ENCODE assay signal across 8 mouse cellular contexts in the genomic region with DNA sequence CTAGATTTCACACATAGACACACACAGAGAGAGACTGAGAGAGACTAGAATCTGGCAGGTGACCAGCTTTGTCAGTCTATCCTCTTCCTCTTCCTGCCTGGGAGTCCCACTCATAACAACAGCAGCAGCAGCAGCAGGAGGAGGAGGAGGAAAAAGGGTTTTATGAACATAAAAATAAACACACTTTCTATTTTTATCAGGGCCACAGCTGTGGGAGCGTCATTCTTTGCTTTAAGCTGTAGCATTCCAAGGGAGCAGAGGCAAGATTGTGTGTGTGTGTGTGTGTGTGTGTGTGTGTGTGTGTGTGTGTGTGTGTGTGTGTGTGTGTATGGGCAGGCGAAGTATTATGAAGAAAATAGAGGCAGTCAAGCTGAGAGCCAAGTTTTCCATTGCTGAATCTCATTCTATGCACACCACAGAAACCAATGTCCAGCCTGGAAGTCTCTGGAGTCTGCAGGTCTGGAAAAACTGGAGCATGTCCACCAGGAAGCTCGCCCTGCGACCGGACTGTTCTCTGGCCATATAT. TPM values are rescaled to one million over a fixed set of nuclear protein-coding genes. Genes with fewer than 3 reads are reported as not detected.
DNase-seq lines count a peak whose midpoint lies in the region; ATAC-seq and TF ChIP-seq lines count a peak whose summit lies in the region.

No protein-coding gene starts in this region.

- H3K4me3 ChIP-seq in kidney, embryonic 14.5 days (ENCODE audit: low read length) = no peak overlapping the region
- no peak overlapping the region for H3K4me3 ChIP-seq in brown adipose tissue, adult 24 weeks (ENCODE audit: insufficient read depth, low read depth, low read length)
- H3K4me3 ChIP-seq in lung, adult 2 months (replicated peaks; ENCODE audit: extremely low read depth, low read depth, low read length) = no peak overlapping the region

- 0 out of 2 replicates have a peak, but pooled peaks have one; percentile 9 for TF ChIP-seq POLR2A in lung, adult 2 months (IDR thresholded peaks at IDR 0.05; ENCODE audit: borderline replicate concordance, extremely low read depth, low read depth, low read length)

- peak; percentile 38 for DNase-seq in kidney, adult 11 months
- DNase-seq in induced T-regulatory cell, adult 2 months (ENCODE audit: low read depth) = peak; percentile 29
- DNase-seq in lung, adult 2 months = no peak
- DNase-seq in neural tube, embryonic 10.5 days (ENCODE audit: extremely low spot score, low spot score) = no peak
- no peak for DNase-seq in spleen, postnatal 10 days (ENCODE audit: low spot score in 2 of 2)
- no peak for DNase-seq in testis, postnatal 10 days (ENCODE audit: low spot score)

- peaks cover 4% of the 10 kb centered on the region; the same call in 1 of the 2 replicates for H3K4me1 ChIP-seq in kidney, embryonic 14.5 days (ENCODE audit: control insufficient read depth, insufficient read depth, low read length)
- peaks cover 8% of the 10 kb centered on the region for H3K4me1 ChIP-seq in brown adipose tissue, adult 24 weeks (ENCODE audit: control insufficient read depth, insufficient read depth, insufficient read length, low read length)
- peaks cover 18% of the 10 kb centered on the region for H3K4me1 ChIP-seq in lung, adult 2 months (ENCODE audit: control insufficient read depth, insufficient read depth, low read length)

- 75% methylated on average over 5 of the region's 5 CpGs for WGBS in kidney, embryonic 14.5 days
- WGBS in lung, adult 2 months = 21% methylated on average over 4 of the region's 5 CpGs

- no peaks in the 10 kb centered on the region for H3K9me3 ChIP-seq in kidney, embryonic 14.5 days (ENCODE audit: control insufficient read depth, low read length)

- no peaks in the 10 kb centered on the region for H3K36me3 ChIP-seq in kidney, embryonic 14.5 days (ENCODE audit: control insufficient read depth, insufficient read depth, low read length)

- no peak for TF ChIP-seq CTCF in lung, adult 2 months (IDR thresholded peaks at IDR 0.05; ENCODE audit: insufficient read depth, low read length)

- no peak overlapping the region for H3K27ac ChIP-seq in kidney, embryonic 14.5 days (ENCODE audit: low read depth, low read length)
- peak overlapping the region; percentile 99 for H3K27ac ChIP-seq in brown adipose tissue, adult 24 weeks (replicated peaks; ENCODE audit: low read depth, low read length)

- no peak for ATAC-seq in kidney, embryonic 14.5 days (ENCODE audit: low FRiP score, low TSS enrichment)

- H3K27me3 ChIP-seq in kidney, embryonic 14.5 days (ENCODE audit: control insufficient read depth, insufficient read depth, low read length) = no peaks in the 10 kb centered on the region

- H3K9ac ChIP-seq in kidney, embryonic 14.5 days (ENCODE audit: low read depth, low read length) = no peak overlapping the region

- no peak overlapping the region for H3K4me2 ChIP-seq in kidney, embryonic 14.5 days (replicated peaks; ENCODE audit: low read depth, low read length)

RNA-seq across cellular contexts. Expression of gene 4930523C07Rik, which starts 7.1 kb away (rescaled TPM):
- 23.3 and 28.5 TPM in 2 replicates for polyA plus RNA-seq in kidney, embryonic 14.5 days (2014; fragmentation: Nextera tagmentation; extraction: Ambion mirVana)
- 11.0 and 15.0 TPM in 2 replicates for polyA plus RNA-seq in brown adipose tissue, adult 24 weeks (2012; ENCODE audit: insufficient read depth, insufficient read length, missing spikeins)
- polyA plus RNA-seq in lung, adult 2 months (2012; rRNA removed) = 29.3 and 31.9 TPM in 2 replicates

Comparison
In these comparisons a context has a peak if more than half of its experiments do, and no peak if none do; other contexts are left out.
1. DNase-seq: peak in kidney, adult 11 months (single experiment) and induced T-regulatory cell, adult 2 months (single experiment); none in lung, adult 2 months (single experiment), neural tube, embryonic 10.5 days (single experiment), spleen, postnatal 10 days (0 of 2) and testis, postnatal 10 days (single experiment).